21 mouse cellular contexts compared by ENCODE assay signal in genomic region chr1:58719356-58719945, GRCm38 (mm10). TPM values are rescaled to one million over a fixed set of nuclear protein-coding genes. Genes with fewer than 3 reads are reported as not detected.
A peak's percentile ranks its signal among the peaks of the same experiment; 100 is the strongest.
DNase-seq lines count a peak whose midpoint lies in the region; ATAC-seq and TF ChIP-seq lines count a peak whose summit lies in the region.
"Had no signal": no experiment of that assay in that cellular context is flagged by ENCODE, and none has a peak within 500 bp of the region (broad histone marks: within the 10 kb centered on the region; RNA-seq: fewer than 3 reads in every experiment).

No protein-coding gene starts in this region.

- H3K4me1 ChIP-seq in heart, adult 2 months (ENCODE audit: control insufficient read depth, insufficient read depth, low read length): peaks cover 23% of the 10 kb centered on the region
- peaks cover 36% of the 10 kb centered on the region for H3K4me1 ChIP-seq in kidney, embryonic 16.5 days (ENCODE audit: insufficient read depth, low read length)
- H3K4me1 ChIP-seq: neural tube, embryonic 12.5 days; stomach, embryonic 15.5 days had no signal

- H3K4me2 ChIP-seq in kidney, embryonic 16.5 days (replicated peaks; ENCODE audit: low read depth, low read length): no peak overlapping the region
- H3K4me2 ChIP-seq: forebrain, embryonic 15.5 days; heart, embryonic 11.5 days; neural tube, embryonic 12.5 days; stomach, embryonic 15.5 days had no signal

- 62% methylated on average over 7 of the region's 7 CpGs for WGBS in heart, adult 2 months
- 72% methylated on average over 7 of the region's 7 CpGs for WGBS in kidney, embryonic 16.5 days

- 0 out of 2 replicates have a peak, but pooled peaks have one; percentile 4 for TF ChIP-seq POLR2A in heart, adult 2 months (IDR thresholded peaks at IDR 0.05; ENCODE audit: insufficient read depth, low read depth, low read length)

- H3K9ac ChIP-seq in heart, adult 2 months (ENCODE audit: low read depth, low read length): no peak overlapping the region
- H3K9ac ChIP-seq in kidney, embryonic 16.5 days (replicated peaks; ENCODE audit: low read length): no peak overlapping the region
- H3K9ac ChIP-seq: forebrain, embryonic 15.5 days; neural tube, embryonic 12.5 days; stomach, embryonic 15.5 days had no signal

- no peak for DNase-seq in heart, adult 2 months
- no peak for DNase-seq in heart, adult 9 months (ENCODE audit: low spot score in 2 of 2)
- peak; percentile 27 for DNase-seq in thymus, postnatal 0 days (ENCODE audit: low spot score)
- no peak for DNase-seq in thymus, adult 18-20 months
- DNase-seq in induced T-regulatory cell, adult 2 months (ENCODE audit: low read depth): peak; percentile 69
- DNase-seq in naive thymus-derived CD4-positive, alpha-beta T cell, adult 2 months (ENCODE audit: low read depth): peak; percentile 51
- no peak for DNase-seq in right cerebral cortex, adult 18-20 months
- DNase-seq: cerebellum, postnatal 10 days; gastrocnemius, postnatal 10 days; kidney, postnatal 10 days had no signal

- H3K79me2 ChIP-seq in heart, adult 2 months (replicated peaks; ENCODE audit: control insufficient read depth, insufficient read depth, low read length): no peaks in the 10 kb centered on the region

- H3K4me3 ChIP-seq in heart, adult 2 months: no peak overlapping the region
- no peak overlapping the region for H3K4me3 ChIP-seq in kidney, embryonic 16.5 days (ENCODE audit: low read length)
- H3K4me3 ChIP-seq: erythroblast, embryonic 14.5 days; forebrain, embryonic 15.5 days; neural tube, embryonic 12.5 days; stomach, embryonic 15.5 days had no signal

- ATAC-seq in kidney, embryonic 16.5 days (ENCODE audit: low FRiP score, low TSS enrichment): no peak
- ATAC-seq: forebrain, embryonic 15.5 days; midbrain, embryonic 16.5 days had no signal

- no peak for TF ChIP-seq EP300 in heart, adult 2 months (IDR thresholded peaks at IDR 0.05; ENCODE audit: insufficient read depth, low read depth, low read length)

- intact Hi-C loops in heart, adult 2 months (cut with DNase I): no loop called here

- H3K27me3 ChIP-seq in heart, adult 2 months (ENCODE audit: control insufficient read depth, insufficient read depth, low read length): no peaks in the 10 kb centered on the region
- no peaks in the 10 kb centered on the region for H3K27me3 ChIP-seq in kidney, embryonic 16.5 days (ENCODE audit: insufficient read depth, low read length)
- H3K27me3 ChIP-seq: forebrain, embryonic 15.5 days; neural tube, embryonic 12.5 days; stomach, embryonic 15.5 days had no signal

- no peak overlapping the region for H3K27ac ChIP-seq in heart, adult 2 months
- no peak overlapping the region for H3K27ac ChIP-seq in kidney, embryonic 16.5 days (ENCODE audit: low read length)
- H3K27ac ChIP-seq: forebrain, embryonic 15.5 days; neural tube, embryonic 12.5 days; stomach, embryonic 15.5 days had no signal

- no peak for TF ChIP-seq CTCF in heart, adult 2 months (IDR thresholded peaks at IDR 0.05)

- peaks cover 56% of the 10 kb centered on the region for H3K36me3 ChIP-seq in heart, adult 2 months (ENCODE audit: control insufficient read depth, insufficient read depth, low read length)
- peaks cover 11% of the 10 kb centered on the region for H3K36me3 ChIP-seq in kidney, embryonic 16.5 days (ENCODE audit: insufficient read depth, low read length)
- H3K36me3 ChIP-seq: forebrain, embryonic 15.5 days; neural tube, embryonic 12.5 days had no signal

- H3K9me3 ChIP-seq in kidney, embryonic 16.5 days (ENCODE audit: low read length): no peaks in the 10 kb centered on the region
- H3K9me3 ChIP-seq: forebrain, embryonic 15.5 days; G1E; neural tube, embryonic 12.5 days; stomach, embryonic 15.5 days had no signal

RNA-seq across cellular contexts. Expression of gene Cflar, which starts 8.1 kb away (rescaled TPM):
- 10 to 100 TPM; 50.2 to 63.0 TPM for total RNA-seq in heart, adult 2 months (2021)
- polyA plus RNA-seq in heart, adult 2 months (2012; rRNA removed): 21.7 and 39.1 TPM in 2 replicates
- polyA plus RNA-seq in thymus, postnatal 0 days (2015; fragmentation: Nextera tagmentation; extraction: Ambion mirVana): 99.4 and 118 TPM in 2 replicates
- polyA plus RNA-seq in kidney, embryonic 16.5 days (2015; fragmentation: Nextera tagmentation; extraction: Ambion mirVana): 41.3 and 45.0 TPM in 2 replicates

RNA-seq across cellular contexts. Expression of gene Als2cr12, which starts 23.7 kb away (rescaled TPM):
- total RNA-seq in heart, adult 2 months (2021): not detected
- 0.49 TPM in 1 of 2 replicates, not detected in the other for polyA plus RNA-seq in heart, adult 2 months (2012; rRNA removed)
- polyA plus RNA-seq in thymus, postnatal 0 days (2015; fragmentation: Nextera tagmentation; extraction: Ambion mirVana): 0.14 and 0.35 TPM in 2 replicates
- not detected in 2 replicates for polyA plus RNA-seq in kidney, embryonic 16.5 days (2015; fragmentation: Nextera tagmentation; extraction: Ambion mirVana)
- total RNA-seq: gastrocnemius, postnatal 10 days; left cerebral cortex, adult 8-10 months had no signal
- polyA plus RNA-seq: erythroblast, embryonic 14.5 days; forebrain, embryonic 15.5 days; G1E; heart, embryonic 11.5 days; hindbrain, embryonic 11.5 days; intestine, embryonic 14.5 days; midbrain, embryonic 16.5 days; neural tube, embryonic 12.5 days had no signal

Comparison
In these comparisons a context has a peak if more than half of its experiments do, and no peak if none do; other contexts are left out.
1. DNase-seq: peak in thymus, postnatal 0 days (single experiment), induced T-regulatory cell, adult 2 months (single experiment) and naive thymus-derived CD4-positive, alpha-beta T cell, adult 2 months (single experiment); none in heart, adult 2 months (0 of 2), heart, adult 9 months (0 of 2), thymus, adult 18-20 months (0 of 2) and right cerebral cortex, adult 18-20 months (single experiment).